Mouse (Mus musculus): ENCODE results near the gene Tubgcp5. TPM values are rescaled to one million over a fixed set of nuclear protein-coding genes. Genes with fewer than 3 reads are reported as not detected.

The Tubgcp5 gene
- polyA plus RNA-seq, 1 experiment = 6.9 TPM

DNA sequence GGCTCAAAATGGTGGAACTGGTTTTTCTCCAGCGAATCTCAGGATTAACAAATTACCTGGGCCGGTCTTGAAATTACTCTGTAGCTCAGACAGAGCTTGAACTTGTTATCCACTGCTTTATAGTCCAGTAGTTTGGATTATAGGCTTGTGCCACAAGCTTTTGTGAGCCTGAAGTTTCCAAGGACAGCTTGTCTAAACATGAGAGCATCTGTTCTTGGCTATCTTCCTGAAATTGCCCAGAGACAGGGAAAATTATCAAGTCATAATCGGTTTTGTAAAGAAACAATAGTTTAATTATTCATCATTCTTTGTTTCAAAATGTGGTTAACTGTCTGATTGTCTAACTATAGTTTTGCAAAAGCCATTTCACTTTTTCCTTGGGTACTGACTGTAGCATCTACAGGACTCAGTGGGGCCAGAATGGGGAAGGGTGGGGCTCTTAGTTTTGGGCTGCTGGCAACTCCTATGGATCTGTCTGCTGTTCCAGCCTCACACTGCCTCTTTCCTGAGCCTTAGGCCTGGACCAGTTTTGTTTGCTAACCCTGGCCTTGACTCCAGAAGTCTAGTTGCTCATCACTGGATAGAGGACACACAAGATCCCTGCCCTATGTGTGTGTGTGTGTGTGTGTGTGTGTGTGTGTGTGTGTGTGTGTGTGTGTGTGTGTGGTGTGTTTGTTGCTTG lies 65.0 kb downstream of the Tubgcp5 start:
- WGBS = 86% methylated on average over 3 of the region's 3 CpGs
- Histone ChIP-seq H3K4me3 (replicated peaks; ENCODE audit: control insufficient read depth, low read depth, low read length) (no peak overlapping the region), H3K27ac (ENCODE audit: control insufficient read depth, insufficient read depth, low read depth, low read length, poor library complexity) (no peak overlapping the region), H3K4me1 (ENCODE audit: control insufficient read depth, insufficient read depth, low read length) (peaks cover 2% of the 10 kb centered on the region)
- no peak for TF ChIP-seq POLR2A (IDR thresholded peaks at IDR 0.05; ENCODE audit: borderline replicate concordance, control insufficient read depth, low read depth, low read length)
- no peak for TF ChIP-seq CTCF (IDR thresholded peaks at IDR 0.05; ENCODE audit: control insufficient read depth, insufficient read depth, low read length)

DNA sequence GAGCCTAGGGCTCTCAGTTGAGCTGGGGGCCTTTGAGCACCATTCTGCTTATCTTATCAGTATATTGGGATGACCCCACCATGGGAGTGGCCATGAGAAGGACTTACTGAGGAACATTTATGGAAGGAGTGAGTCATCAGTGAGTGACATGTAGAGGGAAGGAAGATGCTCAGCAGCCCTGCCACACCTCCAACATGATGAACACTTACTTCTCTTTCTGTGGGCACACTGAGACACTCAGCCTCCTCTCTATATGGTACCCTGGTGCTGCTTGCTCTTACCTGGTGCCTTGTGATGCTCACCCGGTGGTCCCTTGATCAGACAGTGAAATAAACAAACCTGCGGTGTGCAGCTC lies 65.5 kb downstream of the Tubgcp5 start:
- no peak overlapping the region for H3K27ac ChIP-seq (ENCODE audit: control insufficient read depth, insufficient read depth, low read depth, low read length, poor library complexity)
- 96% methylated on average over 2 of the region's 2 CpGs for WGBS
- no peak for TF ChIP-seq CTCF (IDR thresholded peaks at IDR 0.05; ENCODE audit: control insufficient read depth, insufficient read depth, low read length)
- TF ChIP-seq POLR2A (IDR thresholded peaks at IDR 0.05; ENCODE audit: borderline replicate concordance, control insufficient read depth, low read depth, low read length) = no peak
- H3K4me3 ChIP-seq (replicated peaks; ENCODE audit: control insufficient read depth, low read depth, low read length) = no peak overlapping the region
- peaks cover 2% of the 10 kb centered on the region for H3K4me1 ChIP-seq (ENCODE audit: control insufficient read depth, insufficient read depth, low read length)

DNA sequence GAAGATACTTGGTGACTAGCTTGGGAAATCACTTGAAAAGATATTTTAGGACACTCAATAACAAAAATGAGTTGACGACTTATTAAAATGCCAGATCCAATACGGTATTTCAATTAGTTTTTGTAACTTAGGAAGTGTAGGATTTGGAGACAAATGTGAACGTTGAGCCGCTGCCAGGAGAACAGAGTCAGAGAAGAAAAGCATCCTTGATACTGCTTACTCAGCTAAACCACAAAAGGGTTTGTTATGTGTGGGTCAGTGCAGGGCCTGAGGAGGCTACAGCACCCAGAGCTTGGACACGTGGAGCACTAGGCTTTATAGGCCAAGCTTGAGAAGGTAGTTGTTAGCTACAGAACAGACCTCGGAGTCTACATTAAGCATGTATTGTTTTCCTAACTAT lies 66.0 kb downstream of the Tubgcp5 start:
- 87% methylated on average over 6 of the region's 6 CpGs for WGBS
- Histone ChIP-seq H3K27ac (ENCODE audit: control insufficient read depth, insufficient read depth, low read depth, low read length, poor library complexity) (no peak overlapping the region), H3K4me3 (replicated peaks; ENCODE audit: control insufficient read depth, low read depth, low read length) (no peak overlapping the region), H3K4me1 (ENCODE audit: control insufficient read depth, insufficient read depth, low read length) (peaks cover 2% of the 10 kb centered on the region)
- TF ChIP-seq CTCF (IDR thresholded peaks at IDR 0.05; ENCODE audit: control insufficient read depth, insufficient read depth, low read length) = no peak

DNA sequence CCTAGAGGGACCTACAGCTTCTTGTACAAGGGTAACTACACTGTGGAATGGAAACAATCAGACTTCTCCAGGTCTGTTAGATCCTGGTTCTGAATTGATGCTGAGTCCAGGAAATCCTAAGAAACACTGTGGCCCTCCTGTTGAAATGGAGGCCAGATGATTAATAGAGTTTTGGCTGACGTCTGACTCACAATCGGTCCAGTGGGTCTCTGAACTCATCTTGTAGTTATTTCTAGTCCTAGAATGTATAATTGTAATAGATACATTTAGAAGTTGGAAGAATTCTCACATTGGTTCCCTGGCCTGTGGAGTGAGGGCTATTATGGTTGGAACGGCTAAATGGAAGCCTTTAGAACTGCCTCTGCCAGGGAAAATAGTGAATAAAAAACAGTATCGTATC lies 67.2 kb downstream of the Tubgcp5 start:
- H3K4me3 ChIP-seq (replicated peaks; ENCODE audit: control insufficient read depth, low read depth, low read length) = no peak overlapping the region
- no peaks in the 10 kb centered on the region; the same call in 1 of the 2 replicates for H3K4me1 ChIP-seq (ENCODE audit: control insufficient read depth, insufficient read depth, low read length)
- 88% methylated on average over 4 of the region's 4 CpGs for WGBS

DNA sequence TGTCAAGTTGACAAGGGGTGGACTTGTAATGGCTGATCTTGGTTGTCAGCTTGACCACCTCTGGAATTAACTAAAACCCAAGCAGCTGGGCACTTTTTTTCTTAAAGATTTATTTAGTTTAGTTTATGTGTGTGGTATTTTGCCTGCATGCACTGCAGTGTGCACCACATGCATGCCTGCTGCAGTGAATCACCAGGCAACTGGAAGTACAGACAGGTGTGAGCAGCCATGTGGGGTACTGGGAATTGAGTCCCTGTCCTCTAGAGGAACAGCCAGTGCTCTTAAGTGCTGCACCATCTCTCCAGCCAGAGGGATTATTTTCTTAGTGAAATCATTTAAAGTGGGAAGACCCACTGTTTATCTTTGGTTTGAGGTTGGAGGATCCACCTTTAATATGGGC lies 71.1 kb downstream of the Tubgcp5 start:
- H3K4me3 ChIP-seq (replicated peaks; ENCODE audit: control insufficient read depth, low read depth, low read length) = no peak overlapping the region
- TF ChIP-seq POLR2A (IDR thresholded peaks at IDR 0.05; ENCODE audit: borderline replicate concordance, control insufficient read depth, low read depth, low read length) = no peak
- TF ChIP-seq CTCF (IDR thresholded peaks at IDR 0.05; ENCODE audit: control insufficient read depth, insufficient read depth, low read length) = no peak
- no peaks in the 10 kb centered on the region for H3K4me1 ChIP-seq (ENCODE audit: control insufficient read depth, insufficient read depth, low read length)
- no peak overlapping the region for H3K27ac ChIP-seq (ENCODE audit: control insufficient read depth, insufficient read depth, low read depth, low read length, poor library complexity)

More for the DNA sequence above, 67.2 kb downstream of the Tubgcp5 start:
- no peak overlapping the region for H3K27ac ChIP-seq (ENCODE audit: control insufficient read depth, insufficient read depth, low read depth, low read length, poor library complexity)
- TF ChIP-seq CTCF (IDR thresholded peaks at IDR 0.05; ENCODE audit: control insufficient read depth, insufficient read depth, low read length) (no peak), POLR2A (IDR thresholded peaks at IDR 0.05; ENCODE audit: borderline replicate concordance, control insufficient read depth, low read depth, low read length) (no peak)

DNA sequence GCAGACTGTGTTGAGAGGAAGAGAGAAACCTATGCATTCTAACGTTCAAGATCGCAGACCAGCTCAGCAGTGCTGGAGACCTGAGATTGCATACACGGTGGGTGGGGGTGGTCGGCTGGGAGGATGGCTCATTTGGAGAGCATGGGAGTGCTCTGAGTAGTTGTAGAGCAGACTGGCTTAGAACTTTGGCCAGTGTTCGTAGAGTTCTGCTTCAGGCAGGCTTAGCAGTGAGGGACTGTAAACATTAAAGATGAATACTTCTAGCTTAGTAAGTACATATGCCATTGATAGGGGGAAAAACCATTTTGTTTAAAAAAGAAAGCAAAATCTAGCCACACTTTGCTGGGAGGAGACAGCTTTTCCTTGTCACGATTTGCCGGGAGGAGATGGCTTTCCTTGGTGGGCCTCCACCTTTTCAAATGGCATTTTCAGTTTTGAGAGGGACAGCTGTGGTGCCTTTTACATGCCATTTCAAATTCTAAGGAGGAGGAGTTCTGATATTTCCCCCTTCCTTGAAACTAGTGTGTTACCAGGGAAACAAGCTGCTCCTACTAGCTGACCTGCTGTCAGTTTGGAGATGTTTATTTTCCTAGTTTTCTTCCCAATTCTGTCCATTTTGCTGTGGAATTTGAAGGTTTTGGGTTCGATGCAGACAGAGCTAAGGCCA lies 71.9 kb downstream of the Tubgcp5 start:
- Histone ChIP-seq H3K4me3 (replicated peaks; ENCODE audit: control insufficient read depth, low read depth, low read length) (no peak overlapping the region), H3K27ac (ENCODE audit: control insufficient read depth, insufficient read depth, low read depth, low read length, poor library complexity) (no peak overlapping the region), H3K4me1 (ENCODE audit: control insufficient read depth, insufficient read depth, low read length) (no peaks in the 10 kb centered on the region)
- no peak for TF ChIP-seq CTCF (IDR thresholded peaks at IDR 0.05; ENCODE audit: control insufficient read depth, insufficient read depth, low read length)
- no peak for TF ChIP-seq POLR2A (IDR thresholded peaks at IDR 0.05; ENCODE audit: borderline replicate concordance, control insufficient read depth, low read depth, low read length)
- 73% methylated on average over 8 of the region's 8 CpGs for whole genome bisulfite sequencing

DNA sequence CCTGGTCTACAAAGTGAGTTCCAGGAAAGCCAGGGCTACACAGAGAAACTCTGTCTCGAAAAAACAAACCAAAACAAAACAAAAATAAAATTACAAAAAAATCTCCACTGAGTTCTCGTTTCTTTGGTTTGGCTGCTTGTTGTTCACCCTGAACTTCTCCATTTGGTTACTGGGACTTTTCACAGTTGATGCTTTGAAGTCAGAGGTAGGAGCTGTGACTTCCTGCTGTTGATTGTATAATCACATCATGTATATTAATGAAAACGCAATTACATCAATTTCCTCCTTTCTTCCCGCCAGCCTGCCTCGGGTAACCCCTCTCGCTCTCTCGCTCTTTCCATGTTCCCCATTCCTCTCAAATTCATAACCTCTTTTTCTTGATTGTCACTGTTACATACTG lies 74.3 kb downstream of the Tubgcp5 start:
- no peaks in the 10 kb centered on the region for H3K4me1 ChIP-seq (ENCODE audit: control insufficient read depth, insufficient read depth, low read length)
- TF ChIP-seq CTCF (IDR thresholded peaks at IDR 0.05; ENCODE audit: control insufficient read depth, insufficient read depth, low read length) (no peak), POLR2A (IDR thresholded peaks at IDR 0.05; ENCODE audit: borderline replicate concordance, control insufficient read depth, low read depth, low read length) (no peak)
- H3K4me3 ChIP-seq (replicated peaks; ENCODE audit: control insufficient read depth, low read depth, low read length) = no peak overlapping the region
- 11% methylated on average over 7 of the region's 7 CpGs for WGBS
- no peak overlapping the region; the same call in 1 of the 2 replicates for H3K27ac ChIP-seq (ENCODE audit: control insufficient read depth, insufficient read depth, low read depth, low read length, poor library complexity)

DNA sequence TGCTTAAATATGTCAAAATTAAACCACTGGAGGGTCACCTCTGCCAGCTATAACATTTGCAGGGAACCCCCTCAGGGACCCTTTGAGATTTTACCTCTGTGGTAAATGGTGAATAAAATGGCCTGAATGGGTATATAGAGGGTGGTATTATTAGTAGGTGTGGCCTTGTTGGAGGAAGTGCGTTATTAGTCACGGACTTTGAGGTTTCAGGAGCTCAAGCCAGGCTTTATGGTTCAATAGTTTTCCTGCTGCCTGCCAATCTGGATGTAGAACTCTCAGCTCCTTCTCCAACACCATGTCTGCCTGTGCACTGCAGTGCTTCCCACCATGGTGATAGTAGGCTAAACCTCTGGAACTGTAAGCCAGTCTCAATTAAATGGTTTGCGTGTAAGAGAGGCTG lies 75.3 kb downstream of the Tubgcp5 start:
- WGBS = 66% methylated on average over 3 of the region's 3 CpGs
- TF ChIP-seq POLR2A (IDR thresholded peaks at IDR 0.05; ENCODE audit: borderline replicate concordance, control insufficient read depth, low read depth, low read length) = no peak
- no peaks in the 10 kb centered on the region for H3K4me1 ChIP-seq (ENCODE audit: control insufficient read depth, insufficient read depth, low read length)
- no peak overlapping the region for H3K4me3 ChIP-seq (replicated peaks; ENCODE audit: control insufficient read depth, low read depth, low read length)
- no peak overlapping the region for H3K27ac ChIP-seq (ENCODE audit: control insufficient read depth, insufficient read depth, low read depth, low read length, poor library complexity)

Measured in bone marrow, adult 2 months (tissue).